Mouse (Mus musculus) kidney, embryonic 15.5 days (tissue): ENCODE measurements around the gene Katnbl1. TPM values are rescaled to one million over a fixed set of nuclear protein-coding genes. Genes with fewer than 3 reads are reported as not detected.

Source experiments
- ATAC-seq: fragments of 200-750 bp; cut with Nextera tagmentation; replicated peaks from 2 replicates; pipeline ENCODE4 v1.8.0; 2017; ENCODE audit warnings: moderate TSS enrichment; ENCODE audit not compliant: low FRiP score
- H3K27ac ChIP-seq: fragments of 300-500 bp; sonication (generic); 2 replicates; pipeline ENCODE4 v1.5.1; 2015; ENCODE audit warnings: mild to moderate bottlenecking, inconsistent platforms
- H3K27me3 ChIP-seq: fragments of 300-500 bp; sonication (generic); 2 replicates; pipeline ENCODE4 v1.6.1; 2015; ENCODE audit warnings: inconsistent platforms
- H3K36me3 ChIP-seq: fragments of 300-500 bp; sonication (generic); 2 replicates; pipeline ENCODE4 v1.6.1; 2015; ENCODE audit warnings: inconsistent platforms
- H3K4me1 ChIP-seq: fragments of 300-500 bp; sonication (generic); 2 replicates; pipeline ENCODE4 v1.6.1; 2015; ENCODE audit warnings: inconsistent platforms
- H3K4me2 ChIP-seq: fragments of 300-500 bp; sonication (generic); 2 replicates; pipeline ENCODE4 v1.6.1; 2015; ENCODE audit warnings: moderate library complexity, mild to moderate bottlenecking, inconsistent platforms
- H3K4me3 ChIP-seq: fragments of 300-500 bp; sonication (generic); replicated peaks from 2 replicates; pipeline ENCODE4 v1.5.1; 2015; ENCODE audit warnings: mild to moderate bottlenecking, inconsistent platforms
- H3K9ac ChIP-seq: fragments of 300-500 bp; sonication (generic); 2 replicates; pipeline ENCODE4 v1.6.1; 2015; ENCODE audit warnings: mild to moderate bottlenecking, inconsistent platforms
- H3K9me3 ChIP-seq: fragments of 300-500 bp; sonication (generic); replicated peaks from 2 replicates; pipeline ENCODE4 v1.6.1; 2016; ENCODE audit warnings: inconsistent platforms
- WGBS: fragments of 180-500 bp; shearing (Covaris S2); methylation state at CpG from one replicate; pipeline ENCODE4 v1.1.7; 2015; ENCODE audit warnings: mixed read lengths; 5-methylcytosine and 5-hydroxymethylcytosine counted together
- polyA plus RNA-seq: library from polyadenylated mRNA; unstranded; fragments of >200 nt; fragmentation: Nextera tagmentation; extraction: Ambion mirVana; gene quantifications from 2 replicates; pipeline ENCODE4 v1.2.1, GENCODE M21; 2015

The Katnbl1 gene
- polyA plus RNA-seq, 1 experiment from 2014 or later = 38.4 TPM

DNA sequence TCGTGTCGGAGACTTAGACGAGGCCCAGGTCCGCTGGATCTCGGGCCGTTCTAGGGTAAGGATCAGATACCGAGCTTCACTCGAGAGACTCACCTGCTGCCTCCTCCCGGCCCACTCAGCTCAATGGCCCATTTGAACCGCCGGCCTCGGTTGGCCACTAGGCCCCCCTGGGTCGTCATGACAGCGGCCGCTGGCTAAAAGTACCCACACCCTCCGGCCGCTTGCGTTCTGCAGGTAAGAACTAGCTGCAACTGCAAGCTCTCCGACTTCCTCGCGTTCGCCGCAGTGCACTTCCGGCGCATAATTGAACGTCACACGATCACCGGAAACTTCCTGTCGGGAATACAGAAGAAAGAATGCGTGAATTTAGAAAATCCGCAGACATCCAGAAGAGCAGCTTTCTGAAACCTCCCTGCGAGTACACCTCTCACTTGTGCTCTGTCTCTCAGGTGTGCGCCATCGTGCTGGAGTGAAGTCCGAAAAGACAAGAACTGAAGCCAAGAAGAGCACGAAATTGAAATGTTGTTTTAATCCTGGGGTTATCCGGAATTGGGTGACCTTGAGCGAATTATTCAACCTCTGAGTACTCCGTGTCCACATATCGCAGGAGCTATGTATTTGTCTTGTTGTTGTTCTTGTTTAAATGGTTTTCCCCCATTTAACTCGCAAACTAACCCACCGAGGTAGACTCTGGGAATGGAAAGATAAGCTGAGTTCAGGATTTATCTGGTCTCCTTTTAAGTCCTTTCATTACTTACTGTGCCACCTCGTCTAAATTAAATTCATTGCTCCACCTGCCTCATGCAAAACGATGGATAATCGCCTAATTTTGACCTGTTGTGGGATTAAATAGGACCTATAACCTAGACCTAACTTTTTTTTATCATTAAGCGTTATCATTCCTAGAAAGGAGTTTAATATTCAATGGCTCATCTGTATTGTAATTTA, 11.0 kb upstream of the Katnbl1 start, which contains the start of gene Emc4:
TSS of gene Emc4 (minus strand) at position 302 of the 948 bp plus-strand sequence.
- H3K4me3 ChIP-seq = peak within 1 kb of the TSS; percentile 80
- H3K9ac ChIP-seq = peak within 1 kb of the TSS; percentile 73
- peaks cover 19% of the 10 kb centered on the region for H3K36me3 ChIP-seq
- H3K4me2 ChIP-seq = peak within 1 kb of the TSS; percentile 73
- no peaks in the 10 kb centered on the region for H3K27me3 ChIP-seq
- H3K4me1 ChIP-seq = peaks cover 11% of the 10 kb centered on the region
- 1% methylated on average over 46 of the region's 46 CpGs for WGBS
- H3K9me3 ChIP-seq = no peaks in the 10 kb centered on the region
- peak within 1 kb of the TSS; percentile 94 for H3K27ac ChIP-seq
- ATAC-seq = peak; percentile 90

DNA sequence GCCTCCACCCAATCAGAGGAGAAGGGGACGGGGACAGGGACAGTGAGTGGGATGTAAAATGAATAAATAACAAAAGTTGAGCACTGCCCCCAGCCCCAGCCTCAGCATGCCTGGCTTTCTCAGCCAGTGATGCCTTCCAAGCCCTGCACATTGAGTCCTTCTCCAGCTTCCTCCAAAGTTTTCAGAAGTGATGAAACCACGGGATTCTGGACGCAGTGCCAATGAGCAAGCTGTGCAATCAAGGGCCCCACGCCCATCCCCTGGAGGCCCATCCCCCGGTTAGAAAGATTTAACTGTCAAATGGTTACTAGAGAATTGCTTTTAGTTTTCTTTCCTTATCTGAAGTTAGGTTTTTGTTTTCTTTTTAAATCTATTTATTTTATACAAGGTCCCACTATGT, 9.1 kb upstream of the Katnbl1 start:
- no peak overlapping the region for H3K4me2 ChIP-seq
- no peak overlapping the region for H3K9ac ChIP-seq
- no peak for ATAC-seq
- H3K4me1 ChIP-seq = peaks cover 11% of the 10 kb centered on the region
- 0 out of 2 replicates have a peak, but pooled peaks cover 3% of the 10 kb centered on the region for H3K27me3 ChIP-seq
- H3K36me3 ChIP-seq = no peaks in the 10 kb centered on the region
- 61% methylated on average over 5 of the region's 5 CpGs for WGBS
- no peak overlapping the region for H3K4me3 ChIP-seq
- no peaks in the 10 kb centered on the region for H3K9me3 ChIP-seq
- H3K27ac ChIP-seq = no peak overlapping the region

DNA sequence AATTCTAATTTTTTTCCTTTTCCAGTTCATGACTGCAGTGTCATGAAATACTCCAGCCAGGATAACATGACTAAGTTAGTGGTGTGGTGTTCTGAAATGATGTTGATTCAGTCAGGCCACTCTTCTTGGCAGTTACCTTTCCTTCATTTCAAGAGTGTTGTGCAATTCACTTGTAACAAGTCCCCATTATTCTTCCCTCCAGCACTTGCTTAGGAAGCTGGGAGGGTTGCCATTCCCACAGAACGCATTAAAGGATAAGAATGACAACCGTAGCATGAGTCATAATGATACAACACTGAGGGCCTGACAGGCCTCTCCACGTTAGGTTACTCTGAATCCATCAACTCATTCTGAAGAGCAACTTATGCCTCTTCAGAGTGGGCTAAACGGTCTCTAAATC, 5.9 kb upstream of the Katnbl1 start:
- ATAC-seq = no peak

DNA sequence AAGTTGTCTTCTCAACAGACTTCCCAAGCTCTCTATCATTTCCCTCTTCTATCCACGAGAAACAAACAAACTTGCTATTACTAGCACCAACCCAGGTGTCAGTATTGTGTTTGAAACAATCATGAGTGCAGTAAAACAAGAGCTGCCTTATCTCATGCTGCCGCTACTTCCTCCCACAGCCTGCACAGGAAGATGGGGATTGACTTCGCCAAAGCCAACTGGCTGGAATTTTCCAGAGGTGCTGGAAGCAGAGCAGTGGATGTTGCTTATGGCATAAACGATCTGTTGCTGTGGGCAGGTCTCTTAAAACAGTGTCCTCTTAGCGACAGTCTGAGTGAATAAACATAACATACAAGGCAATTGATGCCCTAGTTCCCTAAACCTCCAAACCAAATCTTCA, 4.4 kb upstream of the Katnbl1 start:
- no peaks in the 10 kb centered on the region for H3K36me3 ChIP-seq
- no peak overlapping the region for H3K4me2 ChIP-seq
- no peak overlapping the region for H3K9ac ChIP-seq
- H3K4me3 ChIP-seq = no peak overlapping the region
- no peak overlapping the region for H3K27ac ChIP-seq
- ATAC-seq = no peak
- 53% methylated on average over 5 of the region's 5 CpGs for WGBS
- H3K9me3 ChIP-seq = no peaks in the 10 kb centered on the region
- peaks cover 10% of the 10 kb centered on the region; the same call in 1 of the 2 replicates for H3K27me3 ChIP-seq
- H3K4me1 ChIP-seq = no peaks in the 10 kb centered on the region

More for the DNA sequence above, 5.9 kb upstream of the Katnbl1 start:
- WGBS = 68% methylated on average over 4 of the region's 4 CpGs
- Histone ChIP-seq H3K9ac (no peak overlapping the region), H3K9me3 (no peaks in the 10 kb centered on the region), H3K4me3 (no peak overlapping the region), H3K27ac (no peak overlapping the region), H3K4me1 (no peaks in the 10 kb centered on the region), H3K4me2 (no peak overlapping the region), H3K36me3 (no peaks in the 10 kb centered on the region), H3K27me3 (peaks cover 10% of the 10 kb centered on the region; the same call in 1 of the 2 replicates)

DNA sequence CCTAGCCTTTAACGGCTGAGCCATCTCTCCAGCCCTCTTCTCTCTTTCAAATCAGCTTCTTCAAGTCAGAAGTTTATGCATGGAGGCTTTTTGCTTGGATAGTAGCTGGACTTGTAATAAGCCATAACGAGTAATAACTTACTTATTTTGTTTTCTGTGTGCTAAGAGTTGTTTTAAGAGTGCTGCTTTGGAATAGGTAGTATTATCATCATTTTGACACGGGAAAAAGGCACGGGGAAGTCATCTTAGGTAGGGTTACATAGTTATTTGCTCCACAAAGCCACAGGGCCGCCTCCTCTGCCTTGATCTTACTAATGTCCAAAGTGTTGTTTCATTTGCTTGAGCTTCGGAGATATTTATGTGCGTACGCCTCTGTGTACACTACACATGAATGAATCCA, 1.1 kb downstream of the Katnbl1 start:
- Histone ChIP-seq H3K4me3 (peak overlapping the region; percentile 96), H3K36me3 (no peaks in the 10 kb centered on the region), H3K9ac (peak overlapping the region; percentile 96), H3K4me1 (peaks cover 11% of the 10 kb centered on the region; the same call in 1 of the 2 replicates), H3K27ac (no peak overlapping the region), H3K27me3 (peaks cover 6% of the 10 kb centered on the region; the same call in 1 of the 2 replicates), H3K4me2 (peak overlapping the region; percentile 64), H3K9me3 (no peaks in the 10 kb centered on the region)
- ATAC-seq = no peak
- 23% methylated on average over 8 of the region's 8 CpGs for WGBS

DNA sequence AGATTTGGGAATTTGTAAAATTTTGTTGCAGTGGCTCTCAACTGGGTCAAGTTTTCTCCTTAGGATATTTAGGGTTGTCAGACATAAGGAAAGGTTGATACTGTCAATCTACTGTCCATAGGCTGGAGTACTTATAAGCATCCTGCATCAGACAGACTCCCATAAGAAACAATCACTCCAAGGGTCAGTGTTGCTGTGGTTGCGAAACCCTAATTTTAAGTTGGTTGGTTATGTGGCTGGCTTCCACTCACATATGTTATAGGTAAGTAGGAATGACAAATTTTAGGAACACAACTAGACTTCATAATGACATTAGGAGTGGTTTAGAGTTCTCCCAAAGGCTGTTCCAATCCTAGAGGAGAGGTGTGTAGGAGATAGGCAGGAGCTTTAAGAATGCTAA, 2.2 kb downstream of the Katnbl1 start:
- no peak overlapping the region for H3K9ac ChIP-seq
- no peak overlapping the region for H3K27ac ChIP-seq
- WGBS = 100% methylated on average over 1 of the region's 1 CpGs
- no peak overlapping the region for H3K4me3 ChIP-seq
- H3K36me3 ChIP-seq = no peaks in the 10 kb centered on the region
- no peaks in the 10 kb centered on the region for H3K9me3 ChIP-seq
- peaks cover under 1% of the 10 kb centered on the region; the same call in 1 of the 2 replicates for H3K27me3 ChIP-seq
- ATAC-seq = no peak
- peaks cover 11% of the 10 kb centered on the region; the same call in 1 of the 2 replicates for H3K4me1 ChIP-seq
- no peak overlapping the region for H3K4me2 ChIP-seq

DNA sequence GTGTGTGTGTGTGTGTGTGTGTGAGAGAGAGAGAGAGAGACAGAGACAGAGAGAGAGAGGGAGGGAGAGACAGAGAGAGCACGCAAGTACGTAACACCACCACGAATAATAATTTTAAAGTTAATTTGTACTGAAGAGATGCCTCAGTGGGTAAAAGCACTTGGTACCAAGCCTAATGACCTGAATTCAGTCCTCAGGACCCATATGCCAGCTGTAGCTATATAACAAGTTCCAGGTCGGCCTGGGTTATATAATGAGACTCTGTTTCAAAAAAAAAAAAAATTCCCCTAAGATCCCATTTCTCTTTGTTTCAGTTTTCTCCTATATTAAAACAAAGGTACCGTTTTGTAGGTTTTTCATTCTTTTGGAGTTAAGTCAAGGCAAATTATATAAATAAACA, 11.8 kb downstream of the Katnbl1 start:
- no peak for ATAC-seq
- no peaks in the 10 kb centered on the region for H3K27me3 ChIP-seq
- 90% methylated on average over 5 of the region's 5 CpGs for WGBS

DNA sequence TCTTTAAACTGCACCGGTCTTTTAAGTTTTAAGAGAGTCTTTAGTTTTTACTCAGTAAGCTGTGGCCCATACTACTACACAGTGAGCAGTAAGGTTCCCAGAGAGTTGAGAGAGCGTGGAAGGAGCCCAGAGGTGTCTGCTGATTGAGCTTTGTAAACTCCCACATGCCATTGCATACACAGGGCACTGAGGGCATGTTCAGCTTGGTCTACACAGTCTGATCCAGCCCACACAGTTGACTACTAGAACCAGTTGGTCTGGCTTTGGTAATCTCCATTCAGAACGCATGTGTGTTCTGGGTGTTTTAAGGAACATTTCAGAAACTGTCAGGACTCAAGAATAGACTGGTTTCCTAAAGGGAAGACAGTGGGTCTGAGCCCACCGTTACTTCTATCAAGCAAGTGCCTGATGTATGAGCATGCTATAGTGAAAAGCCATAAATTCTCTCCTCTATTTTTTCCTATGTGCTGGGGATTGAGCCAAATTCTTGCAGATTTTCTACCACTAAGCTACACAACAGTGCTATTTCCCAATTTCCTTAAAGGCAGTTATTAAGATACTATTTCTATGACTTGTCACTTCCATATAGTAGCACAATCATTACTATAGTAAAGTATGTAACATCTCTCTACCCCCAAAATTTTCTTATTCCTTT, 12.5 kb downstream of the Katnbl1 start:
- no peaks in the 10 kb centered on the region for H3K9me3 ChIP-seq
- no peak for ATAC-seq
- H3K4me3 ChIP-seq = no peak overlapping the region
- 0 out of 2 replicates have a peak, but pooled peaks cover 2% of the 10 kb centered on the region for H3K4me1 ChIP-seq
- H3K27ac ChIP-seq = no peak overlapping the region
- H3K9ac ChIP-seq = no peak overlapping the region
- H3K4me2 ChIP-seq = no peak overlapping the region
- no peaks in the 10 kb centered on the region for H3K27me3 ChIP-seq
- no peaks in the 10 kb centered on the region for H3K36me3 ChIP-seq
- WGBS = 84% methylated on average over 4 of the region's 4 CpGs

More for the DNA sequence above, 11.8 kb downstream of the Katnbl1 start:
- Histone ChIP-seq H3K9ac (no peak overlapping the region), H3K4me2 (no peak overlapping the region), H3K27ac (no peak overlapping the region), H3K36me3 (no peaks in the 10 kb centered on the region), H3K9me3 (no peaks in the 10 kb centered on the region), H3K4me3 (no peak overlapping the region), H3K4me1 (0 out of 2 replicates have a peak, but pooled peaks cover 2% of the 10 kb centered on the region)

DNA sequence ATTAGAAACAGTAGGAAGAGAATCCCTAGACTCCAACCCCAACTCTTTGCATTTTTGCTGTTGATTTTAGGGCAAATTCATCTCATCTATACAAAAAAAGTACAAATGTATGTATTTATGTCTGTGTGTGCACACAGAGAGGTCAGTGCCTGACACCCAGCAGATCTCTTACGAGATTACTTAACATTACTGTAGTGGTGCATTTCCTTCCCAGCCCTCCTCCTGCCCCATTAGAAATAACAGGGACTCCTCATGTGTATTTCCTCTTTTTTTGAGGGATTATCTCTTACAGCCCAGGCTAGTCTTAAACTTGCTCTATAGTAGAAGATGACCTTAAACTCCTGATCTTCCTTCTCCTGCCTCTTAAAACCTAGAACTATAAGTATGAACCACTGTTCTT, 13.7 kb downstream of the Katnbl1 start:
- ATAC-seq = no peak
- Histone ChIP-seq H3K27me3 (no peaks in the 10 kb centered on the region), H3K9me3 (no peaks in the 10 kb centered on the region), H3K4me1 (0 out of 2 replicates have a peak, but pooled peaks cover 2% of the 10 kb centered on the region), H3K4me2 (no peak overlapping the region), H3K9ac (no peak overlapping the region), H3K4me3 (no peak overlapping the region), H3K27ac (no peak overlapping the region), H3K36me3 (no peaks in the 10 kb centered on the region)
- 84% methylated on average over 1 of the region's 1 CpGs for WGBS

DNA sequence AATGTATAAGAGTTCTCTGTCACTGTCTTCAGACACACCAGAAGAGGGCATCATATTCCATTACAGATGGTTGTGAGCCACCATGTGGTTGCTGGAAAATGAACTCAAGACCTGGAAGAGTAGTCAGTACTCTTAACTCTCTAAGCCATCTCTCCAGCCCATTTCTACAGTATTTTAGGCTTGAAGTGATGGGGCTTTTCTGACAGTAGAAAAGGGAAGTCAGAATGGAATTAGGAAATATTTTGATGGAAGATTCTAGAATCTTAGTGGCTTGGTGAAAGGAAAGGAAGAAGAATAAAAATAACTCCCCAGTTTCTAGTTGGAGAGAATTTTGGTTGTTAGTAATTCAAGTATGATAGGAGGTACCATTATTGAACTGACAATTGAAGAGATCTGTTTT, 14.9 kb downstream of the Katnbl1 start:
- no peak for ATAC-seq
- Histone ChIP-seq H3K9me3 (no peaks in the 10 kb centered on the region), H3K27me3 (no peaks in the 10 kb centered on the region), H3K4me2 (no peak overlapping the region), H3K4me3 (no peak overlapping the region), H3K9ac (no peak overlapping the region), H3K27ac (no peak overlapping the region), H3K36me3 (no peaks in the 10 kb centered on the region), H3K4me1 (0 out of 2 replicates have a peak, but pooled peaks cover 2% of the 10 kb centered on the region)

DNA sequence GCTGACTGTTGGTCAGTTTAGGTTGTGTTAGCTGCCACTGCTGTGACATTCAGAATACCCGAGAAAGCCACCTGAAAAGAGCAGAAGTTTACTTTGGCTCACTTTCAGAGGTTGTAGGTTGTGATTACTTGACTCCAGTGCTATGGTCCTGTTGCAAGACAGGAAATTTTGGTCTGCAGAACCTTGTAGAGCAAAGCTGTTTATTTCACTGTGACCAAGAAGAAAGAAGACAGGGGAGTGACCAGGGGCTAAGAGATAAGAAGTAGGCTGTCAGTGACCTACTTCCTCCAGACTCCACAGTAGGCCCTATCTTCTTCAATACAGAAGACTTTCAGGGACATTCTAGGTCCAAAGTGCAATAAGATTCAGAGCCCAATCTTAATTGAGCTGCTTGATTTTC, 17.6 kb downstream of the Katnbl1 start:
- ATAC-seq = no peak
- H3K27ac ChIP-seq = no peak overlapping the region
- no peaks in the 10 kb centered on the region for H3K9me3 ChIP-seq
- H3K36me3 ChIP-seq = no peaks in the 10 kb centered on the region
- H3K4me2 ChIP-seq = no peak overlapping the region
- H3K4me1 ChIP-seq = no peaks in the 10 kb centered on the region
- H3K9ac ChIP-seq = no peak overlapping the region
- 38% methylated on average over 1 of the region's 1 CpGs for WGBS
- H3K4me3 ChIP-seq = no peak overlapping the region
- H3K27me3 ChIP-seq = no peaks in the 10 kb centered on the region

DNA sequence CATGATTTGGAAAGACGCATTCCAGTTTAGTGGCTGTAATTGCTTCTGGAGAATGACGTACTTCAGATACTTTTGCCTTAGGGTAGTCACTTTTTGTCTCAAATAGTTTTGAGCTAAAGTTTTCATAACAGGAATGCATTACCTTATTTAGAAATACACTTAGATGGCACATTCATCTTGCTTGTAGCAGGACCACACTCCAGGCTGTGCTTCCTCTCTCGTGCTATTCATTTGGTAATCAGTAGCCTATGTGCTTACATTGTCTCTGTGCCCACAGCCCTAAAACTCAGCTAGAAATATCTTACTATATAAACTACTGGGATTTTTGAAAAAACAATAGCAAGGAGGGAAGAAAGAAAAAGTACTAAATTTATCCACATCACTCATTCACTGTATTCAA, 28.0 kb downstream of the Katnbl1 start:
- 91% methylated on average over 3 of the region's 3 CpGs for whole genome bisulfite sequencing
- peaks cover 39% of the 10 kb centered on the region for H3K36me3 ChIP-seq
- H3K27me3 ChIP-seq = no peaks in the 10 kb centered on the region
- no peak overlapping the region for H3K27ac ChIP-seq
- H3K9me3 ChIP-seq = no peaks in the 10 kb centered on the region
- no peak overlapping the region for H3K4me3 ChIP-seq
- H3K4me2 ChIP-seq = no peak overlapping the region
- no peaks in the 10 kb centered on the region for H3K4me1 ChIP-seq
- H3K9ac ChIP-seq = no peak overlapping the region
- no peak for ATAC-seq
